Mouse (Mus musculus) limb, embryonic 14.5 days (tissue): ENCODE results near the gene Uqcrq. TPM values are rescaled to one million over a fixed set of nuclear protein-coding genes. Genes with fewer than 3 reads are reported as not detected.

Experiments used
- ATAC-seq: fragments of 200-750 bp; cut with Nextera tagmentation; 2 replicates; pipeline ENCODE4 v1.8.0; 2017; ENCODE audit warnings: low read depth, moderate number of reproducible peaks, moderate TSS enrichment; ENCODE audit not compliant: low FRiP score
- DNase-seq: peaks from one replicate; pipeline ENCODE4 v3.0.0-alpha.2; 2015; ENCODE audit warnings: low spot score
- H3K27ac ChIP-seq: fragments of 300-500 bp; sonication (generic); replicated peaks from 2 replicates; pipeline ENCODE4 v1.5.1; 2014; ENCODE audit warnings: low read depth, mild to moderate bottlenecking, low read length, moderate library complexity, mixed read lengths
- H3K27me3 ChIP-seq: fragments of 300-500 bp; sonication (generic); 2 replicates; pipeline ENCODE4 v1.6.1; 2014; ENCODE audit warnings: low read length, mixed read lengths; ENCODE audit not compliant: control insufficient read depth, insufficient read depth
- H3K36me3 ChIP-seq: fragments of 300-500 bp; sonication (generic); 2 replicates; pipeline ENCODE4 v1.6.1; 2014; ENCODE audit warnings: mild to moderate bottlenecking, low read length, moderate library complexity, mixed read lengths; ENCODE audit not compliant: control insufficient read depth, insufficient read depth
- H3K4me1 ChIP-seq: fragments of 300-500 bp; sonication (generic); 2 replicates; pipeline ENCODE4 v1.6.1; 2014; ENCODE audit warnings: antibody characterized with exemption, low read length, mixed read lengths; ENCODE audit not compliant: control insufficient read depth, insufficient read depth
- H3K4me2 ChIP-seq: fragments of 300-500 bp; sonication (generic); replicated peaks from 2 replicates; pipeline ENCODE4 v1.6.1; 2014; ENCODE audit warnings: low read depth, mild to moderate bottlenecking, low read length, moderate library complexity; ENCODE audit not compliant: severe bottlenecking
- H3K4me3 ChIP-seq: fragments of 300-500 bp; sonication (generic); replicated peaks from 2 replicates; pipeline ENCODE4 v1.5.1; 2014; ENCODE audit warnings: low read length
- H3K9ac ChIP-seq: fragments of 300-500 bp; sonication (generic); 2 replicates; pipeline ENCODE4 v1.6.1; 2014; ENCODE audit warnings: mild to moderate bottlenecking, low read depth, low read length, moderate library complexity; ENCODE audit not compliant: severe bottlenecking
- H3K9me3 ChIP-seq: fragments of 300-500 bp; sonication (generic); 2 replicates; pipeline ENCODE4 v1.6.1; 2016; ENCODE audit warnings: low read length; ENCODE audit not compliant: control insufficient read depth
- POLR2A ChIP-seq: fragments of 200-500 bp; IDR thresholded peaks from 2 replicates; pipeline ENCODE4 v1.8.0; 2012; ENCODE audit warnings: inconsistent platforms, mild to moderate bottlenecking, moderate library complexity, borderline replicate concordance; ENCODE audit not compliant: insufficient read depth, insufficient read length; ENCODE audit errors: extremely low read depth
- WGBS: fragments of 180-500 bp; shearing (Covaris S2); extraction: QIAGEN DNeasy Blood & Tissue Kit; methylation state at CpG from one replicate; pipeline ENCODE4 v1.1.7; 2014; 5-methylcytosine and 5-hydroxymethylcytosine counted together
- microRNA-seq: library from miRNA; unstranded; fragments of <30 nt; microRNA quantifications from one replicate; pipeline ENCODE4, GENCODE M21; 2016
- polyA plus RNA-seq, 2 experiments: library from polyadenylated mRNA; depleted of rRNA in 1 of 2; stranded (reverse) in 1 of 2; unstranded in 1 of 2; fragments of >200 nt; fragmentation: Nextera tagmentation in 1 of 2; extraction: Ambion mirVana in 1 of 2; gene quantifications; 2 replicates each; pipeline versions ENCODE4 v1.2.1 to v1.2.3; 2012 to 2014

The Uqcrq gene
- polyA plus RNA-seq, 2 experiments = 230 to 554 TPM

GRCm38 (mm10) chr11:53411738-53412137 is 18.9 kb downstream of the Uqcrq start:
- no peak for TF ChIP-seq POLR2A
- H3K27ac ChIP-seq = no peak overlapping the region
- H3K4me1 ChIP-seq = no peaks in the 10 kb centered on the region
- H3K4me3 ChIP-seq = no peak overlapping the region
- no peak for ATAC-seq
- no peaks in the 10 kb centered on the region for H3K27me3 ChIP-seq
- no peak overlapping the region for H3K9ac ChIP-seq
- DNase-seq = peak; percentile 23
- H3K4me2 ChIP-seq = no peak overlapping the region
- peaks cover 88% of the 10 kb centered on the region for H3K36me3 ChIP-seq
- H3K9me3 ChIP-seq = no peaks in the 10 kb centered on the region

DNA sequence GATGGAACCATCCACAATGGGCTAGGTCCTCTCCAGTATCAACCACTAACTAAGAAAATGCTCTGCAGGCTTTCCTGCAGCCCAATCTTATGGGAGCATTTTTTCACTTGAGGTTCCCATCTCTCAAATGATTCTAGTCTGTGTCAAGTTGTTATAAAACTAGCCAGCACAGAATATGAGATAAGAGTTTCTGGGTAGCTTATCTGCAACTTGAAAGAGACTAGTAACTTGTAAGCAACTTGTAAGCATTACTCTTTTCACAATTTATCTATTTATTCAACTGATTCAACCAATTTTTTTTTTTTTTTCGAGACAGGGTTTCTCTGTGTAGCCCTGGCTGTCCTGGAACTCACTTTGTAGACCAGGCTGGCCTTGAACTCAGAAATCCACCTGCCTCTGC is 27.0 kb downstream of the Uqcrq start:
- H3K9ac ChIP-seq = no peak overlapping the region
- no peak for TF ChIP-seq POLR2A
- no peak for ATAC-seq
- H3K36me3 ChIP-seq = peaks cover 88% of the 10 kb centered on the region
- WGBS = 86% methylated on average over 1 of the region's 1 CpGs
- H3K4me3 ChIP-seq = no peak overlapping the region
- DNase-seq = no peak
- H3K27ac ChIP-seq = no peak overlapping the region
- no peaks in the 10 kb centered on the region for H3K9me3 ChIP-seq
- H3K4me1 ChIP-seq = no peaks in the 10 kb centered on the region
- no peaks in the 10 kb centered on the region for H3K27me3 ChIP-seq
- no peak overlapping the region for H3K4me2 ChIP-seq

- Histone ChIP-seq H3K27me3 (no peaks in the 10 kb centered on the region), H3K4me2 (no peak overlapping the region), H3K9ac (no peak overlapping the region), H3K4me3 (no peak overlapping the region), H3K27ac (no peak overlapping the region), H3K36me3 (peaks cover 67% of the 10 kb centered on the region), H3K4me1 (no peaks in the 10 kb centered on the region), H3K9me3 (no peaks in the 10 kb centered on the region)
- DNase-seq (no peak), ATAC-seq (no peak)
- TF ChIP-seq POLR2A = no peak
- WGBS = 76% methylated on average over 1 of the region's 1 CpGs
Observed at GRCm38 (mm10) chr11:53393856-53394255, 36.8 kb downstream of the Uqcrq start.

DNA sequence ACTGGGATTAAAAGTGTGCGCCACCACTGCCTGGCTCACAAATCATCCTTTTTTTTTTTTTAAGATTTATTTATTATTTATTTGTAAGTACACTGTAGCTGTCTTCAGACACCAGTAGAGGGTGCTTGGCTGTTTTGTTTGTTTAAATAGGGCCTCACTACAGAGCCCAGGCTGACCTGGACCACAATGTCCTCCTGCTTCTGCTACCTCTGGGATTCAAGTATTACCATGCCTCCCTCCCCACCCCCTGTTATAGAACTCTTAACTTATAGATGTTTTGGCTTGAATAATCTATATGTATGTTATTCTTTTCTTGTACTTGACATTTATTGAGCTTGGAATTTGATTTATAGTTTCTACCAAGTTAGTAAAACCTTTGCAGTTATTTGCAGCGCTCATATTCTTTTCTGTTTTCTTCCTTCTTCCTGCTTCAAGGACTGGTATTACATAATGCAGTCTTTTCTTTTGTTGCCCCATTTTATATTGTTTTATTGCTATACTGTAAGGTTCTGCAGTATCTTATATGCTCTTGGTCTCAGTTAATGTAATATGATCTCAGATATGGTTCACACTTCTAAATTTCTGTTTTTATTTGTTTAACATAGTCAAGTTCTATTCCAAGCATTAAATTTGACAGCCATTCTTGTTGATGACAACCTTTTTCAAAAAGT is 46.7 kb downstream of the Uqcrq start:
- no peak overlapping the region for H3K27ac ChIP-seq
- H3K4me2 ChIP-seq = no peak overlapping the region
- H3K36me3 ChIP-seq = peaks cover 52% of the 10 kb centered on the region
- DNase-seq (no peak), ATAC-seq (no peak)
- H3K4me1 ChIP-seq = no peaks in the 10 kb centered on the region
- H3K27me3 ChIP-seq = no peaks in the 10 kb centered on the region
- no peaks in the 10 kb centered on the region for H3K9me3 ChIP-seq
- TF ChIP-seq POLR2A = no peak
- 95% methylated on average over 2 of the region's 2 CpGs for WGBS
- H3K9ac ChIP-seq = no peak overlapping the region
- no peak overlapping the region for H3K4me3 ChIP-seq

- ATAC-seq (no peak), DNase-seq (no peak)
- H3K4me2 ChIP-seq = no peak overlapping the region
- H3K27me3 ChIP-seq = no peaks in the 10 kb centered on the region
- no peaks in the 10 kb centered on the region for H3K4me1 ChIP-seq
- peaks cover 64% of the 10 kb centered on the region for H3K36me3 ChIP-seq
- TF ChIP-seq POLR2A = no peak
- no peak overlapping the region for H3K27ac ChIP-seq
- no peak overlapping the region for H3K4me3 ChIP-seq
- H3K9me3 ChIP-seq = no peaks in the 10 kb centered on the region
- 89% methylated on average over 1 of the region's 1 CpGs for WGBS
- no peak overlapping the region for H3K9ac ChIP-seq
Observed at GRCm38 (mm10) chr11:53378918-53379317, 51.7 kb downstream of the Uqcrq start.

Small RNAs within 50 kb of the gene (microRNA-seq; reads per million reads assigned to microRNA genes)
- not detected for gene Mir6920

Other genes starting within 250 kb of the Uqcrq start
- gene Hspa4, start 130.4 kb downstream of the Uqcrq start, polyA plus RNA-seq (2012; rRNA removed) = 47.8 and 62.6 TPM in 2 replicates
- gene Hspa4, start 130.4 kb downstream of the Uqcrq start, polyA plus RNA-seq (2014; fragmentation: Nextera tagmentation; extraction: Ambion mirVana) = 78.5 and 79.9 TPM in 2 replicates
- 15.0 and 15.4 TPM in 2 replicates for gene Zcchc10, start 106.2 kb downstream of the Uqcrq start, polyA plus RNA-seq (2012; rRNA removed)
- gene Zcchc10, start 106.2 kb downstream of the Uqcrq start, polyA plus RNA-seq (2014; fragmentation: Nextera tagmentation; extraction: Ambion mirVana) = 19.4 and 20.4 TPM in 2 replicates
- gene Aff4, start 80.0 kb downstream of the Uqcrq start, polyA plus RNA-seq (2012; rRNA removed) = 32.7 and 34.3 TPM in 2 replicates
- 60.6 and 66.3 TPM in 2 replicates for gene Aff4, start 80.0 kb downstream of the Uqcrq start, polyA plus RNA-seq (2014; fragmentation: Nextera tagmentation; extraction: Ambion mirVana)
- not detected in 2 replicates for gene Leap2, start 7.7 kb downstream of the Uqcrq start, polyA plus RNA-seq (2012; rRNA removed)
- gene Leap2, start 7.7 kb downstream of the Uqcrq start, polyA plus RNA-seq (2014; fragmentation: Nextera tagmentation; extraction: Ambion mirVana) = not detected in 2 replicates
- 2.6 and 2.9 TPM in 2 replicates for gene Gdf9, start 192 bp upstream of the Uqcrq start, polyA plus RNA-seq (2012; rRNA removed)
- 1.8 and 2.0 TPM in 2 replicates for gene Gdf9, start 192 bp upstream of the Uqcrq start, polyA plus RNA-seq (2014; fragmentation: Nextera tagmentation; extraction: Ambion mirVana)
- 0.41 and 0.83 TPM in 2 replicates for gene Gm10447, start 26.3 kb upstream of the Uqcrq start, polyA plus RNA-seq (2012; rRNA removed)
- gene Gm10447, start 26.3 kb upstream of the Uqcrq start, polyA plus RNA-seq (2014; fragmentation: Nextera tagmentation; extraction: Ambion mirVana) = 0.08 TPM in 1 of 2 replicates, not detected in the other
- gene Shroom1, start 26.4 kb upstream of the Uqcrq start, polyA plus RNA-seq (2012; rRNA removed) = 7.1 and 9.1 TPM in 2 replicates
- gene Shroom1, start 26.4 kb upstream of the Uqcrq start, polyA plus RNA-seq (2014; fragmentation: Nextera tagmentation; extraction: Ambion mirVana) = 3.9 and 6.2 TPM in 2 replicates
- not detected in 2 replicates for gene Gm9837, start 39.6 kb upstream of the Uqcrq start, polyA plus RNA-seq (2012; rRNA removed)
- gene Gm9837, start 39.6 kb upstream of the Uqcrq start, polyA plus RNA-seq (2014; fragmentation: Nextera tagmentation; extraction: Ambion mirVana) = not detected in 2 replicates
- gene Gm9945, start 49.3 kb upstream of the Uqcrq start, polyA plus RNA-seq (2012; rRNA removed) = not detected in 2 replicates
- gene Gm9945, start 49.3 kb upstream of the Uqcrq start, polyA plus RNA-seq (2014; fragmentation: Nextera tagmentation; extraction: Ambion mirVana) = not detected in 2 replicates
- gene Sowaha, start 49.4 kb upstream of the Uqcrq start, polyA plus RNA-seq (2012; rRNA removed) = 0.16 and 0.19 TPM in 2 replicates
- gene Sowaha, start 49.4 kb upstream of the Uqcrq start, polyA plus RNA-seq (2014; fragmentation: Nextera tagmentation; extraction: Ambion mirVana) = 0.22 and 0.30 TPM in 2 replicates
- 104 and 110 TPM in 2 replicates for gene Sept8, start 88.4 kb upstream of the Uqcrq start, polyA plus RNA-seq (2012; rRNA removed)
- gene Sept8, start 88.4 kb upstream of the Uqcrq start, polyA plus RNA-seq (2014; fragmentation: Nextera tagmentation; extraction: Ambion mirVana) = 50.4 and 51.6 TPM in 2 replicates
- gene Kif3a, start 136.5 kb upstream of the Uqcrq start, polyA plus RNA-seq (2012; rRNA removed) = 37.1 and 38.3 TPM in 2 replicates
- 63.7 and 78.4 TPM in 2 replicates for gene Kif3a, start 136.5 kb upstream of the Uqcrq start, polyA plus RNA-seq (2014; fragmentation: Nextera tagmentation; extraction: Ambion mirVana)
- 0.23 and 0.49 TPM in 2 replicates for gene Il4, start 187.8 kb upstream of the Uqcrq start, polyA plus RNA-seq (2012; rRNA removed)
- gene Il4, start 187.8 kb upstream of the Uqcrq start, polyA plus RNA-seq (2014; fragmentation: Nextera tagmentation; extraction: Ambion mirVana) = 3.2 and 3.6 TPM in 2 replicates
- 0.19 and 0.27 TPM in 2 replicates for gene Il13, start 203.9 kb upstream of the Uqcrq start, polyA plus RNA-seq (2012; rRNA removed)
- not detected in 2 replicates for gene Il13, start 203.9 kb upstream of the Uqcrq start, polyA plus RNA-seq (2014; fragmentation: Nextera tagmentation; extraction: Ambion mirVana)